Mouse (Mus musculus): ENCODE measurements at regions not wholly inside any gene's neighbourhood (a gene's known extent, or its start where the extent isn't known, plus 50 kb on each side); places are given as distances from the start of the nearest gene placed in this dataset.

GRCm38 (mm10) chr3:52158788-52159260, 53.9 kb upstream of the Maml3 start:
- no peak for TF ChIP-seq CTCF (conservative IDR thresholded peaks at IDR 0.05; ENCODE audit: low read length)
- no peak for TF ChIP-seq NANOG (IDR thresholded peaks at IDR 0.05; ENCODE audit: borderline replicate concordance, low read length)
- Histone ChIP-seq H3K36me3 (ENCODE audit: insufficient read depth, low read length) (no peaks in the 10 kb centered on the region), H3K4me3 (replicated peaks; ENCODE audit: low read length) (no peak overlapping the region), H3K9me3 (ENCODE audit: low read length) (peaks cover 17% of the 10 kb centered on the region), H3K4me1 (replicated peaks; ENCODE audit: low read depth, low read length) (peaks cover 3% of the 10 kb centered on the region; the same call in 1 of the 2 replicates), H3K27me3 (ENCODE audit: insufficient read depth, low read length) (0 out of 2 replicates have a peak, but pooled peaks cover 3% of the 10 kb centered on the region)

GRCm38 (mm10) chr3:52161688-52162087, 56.8 kb upstream of the Maml3 start:
- no peak overlapping the region for H3K4me3 ChIP-seq (replicated peaks; ENCODE audit: low read length)
- H3K36me3 ChIP-seq (ENCODE audit: insufficient read depth, low read length): no peaks in the 10 kb centered on the region
- peaks cover 2% of the 10 kb centered on the region; the same call in 1 of the 2 replicates for H3K9me3 ChIP-seq (ENCODE audit: low read length)
- H3K27me3 ChIP-seq (ENCODE audit: insufficient read depth, low read length): 0 out of 2 replicates have a peak, but pooled peaks cover 3% of the 10 kb centered on the region
- peaks cover 9% of the 10 kb centered on the region; the same call in 1 of the 2 replicates for H3K4me1 ChIP-seq (replicated peaks; ENCODE audit: low read depth, low read length)
- TF ChIP-seq CTCF (conservative IDR thresholded peaks at IDR 0.05; ENCODE audit: low read length) (no peak), POU5F1 (IDR thresholded peaks at IDR 0.05; ENCODE audit: borderline replicate concordance, low read length) (no peak), NANOG (IDR thresholded peaks at IDR 0.05; ENCODE audit: borderline replicate concordance, low read length) (no peak)

GRCm38 (mm10) chr3:52163990-52164389, 59.1 kb upstream of the Maml3 start:
- Histone ChIP-seq H3K9me3 (ENCODE audit: low read length) (no peaks in the 10 kb centered on the region), H3K27me3 (ENCODE audit: insufficient read depth, low read length) (0 out of 2 replicates have a peak, but pooled peaks cover 3% of the 10 kb centered on the region), H3K36me3 (ENCODE audit: insufficient read depth, low read length) (no peaks in the 10 kb centered on the region), H3K4me3 (replicated peaks; ENCODE audit: low read length) (no peak overlapping the region), H3K4me1 (replicated peaks; ENCODE audit: low read depth, low read length) (peaks cover 9% of the 10 kb centered on the region; the same call in 1 of the 2 replicates)
- no peak for TF ChIP-seq CTCF (conservative IDR thresholded peaks at IDR 0.05; ENCODE audit: low read length)
- TF ChIP-seq POU5F1 (IDR thresholded peaks at IDR 0.05; ENCODE audit: borderline replicate concordance, low read length): no peak
- TF ChIP-seq NANOG (IDR thresholded peaks at IDR 0.05; ENCODE audit: borderline replicate concordance, low read length): no peak

- Histone ChIP-seq H3K4me3 (replicated peaks; ENCODE audit: low read length) (no peak overlapping the region), H3K27me3 (ENCODE audit: insufficient read depth, low read length) (no peaks in the 10 kb centered on the region), H3K4me1 (replicated peaks; ENCODE audit: low read depth, low read length) (peaks cover 9% of the 10 kb centered on the region; the same call in 1 of the 2 replicates), H3K36me3 (ENCODE audit: insufficient read depth, low read length) (no peaks in the 10 kb centered on the region), H3K9me3 (ENCODE audit: low read length) (peaks cover 2% of the 10 kb centered on the region; the same call in 1 of the 2 replicates)
- no peak for TF ChIP-seq CTCF (conservative IDR thresholded peaks at IDR 0.05; ENCODE audit: low read length)
- TF ChIP-seq POU5F1 (IDR thresholded peaks at IDR 0.05; ENCODE audit: borderline replicate concordance, low read length): no peak
- TF ChIP-seq NANOG (IDR thresholded peaks at IDR 0.05; ENCODE audit: borderline replicate concordance, low read length): no peak
These were observed 62.5 kb upstream of the Maml3 start for GRCm38 (mm10) chr3:52167420-52167819.

- Histone ChIP-seq H3K27me3 (ENCODE audit: insufficient read depth, low read length) (no peaks in the 10 kb centered on the region), H3K4me3 (replicated peaks; ENCODE audit: low read length) (no peak overlapping the region), H3K4me1 (replicated peaks; ENCODE audit: low read depth, low read length) (no peaks in the 10 kb centered on the region), H3K9me3 (ENCODE audit: low read length) (peaks cover 9% of the 10 kb centered on the region), H3K36me3 (ENCODE audit: insufficient read depth, low read length) (no peaks in the 10 kb centered on the region)
- no peak for TF ChIP-seq POU5F1 (IDR thresholded peaks at IDR 0.05; ENCODE audit: borderline replicate concordance, low read length)
- TF ChIP-seq CTCF (conservative IDR thresholded peaks at IDR 0.05; ENCODE audit: low read length): no peak
- TF ChIP-seq NANOG (IDR thresholded peaks at IDR 0.05; ENCODE audit: borderline replicate concordance, low read length): no peak
These were observed 66.0 kb upstream of the Maml3 start for GRCm38 (mm10) chr3:52170847-52171246.

- Histone ChIP-seq H3K36me3 (ENCODE audit: insufficient read depth, low read length) (no peaks in the 10 kb centered on the region), H3K9me3 (ENCODE audit: low read length) (peaks cover 9% of the 10 kb centered on the region), H3K4me1 (replicated peaks; ENCODE audit: low read depth, low read length) (no peaks in the 10 kb centered on the region), H3K4me3 (replicated peaks; ENCODE audit: low read length) (no peak overlapping the region), H3K27me3 (ENCODE audit: insufficient read depth, low read length) (no peaks in the 10 kb centered on the region)
- TF ChIP-seq POU5F1 (IDR thresholded peaks at IDR 0.05; ENCODE audit: borderline replicate concordance, low read length) (no peak), NANOG (IDR thresholded peaks at IDR 0.05; ENCODE audit: borderline replicate concordance, low read length) (no peak), CTCF (conservative IDR thresholded peaks at IDR 0.05; ENCODE audit: low read length) (no peak)
These were observed 66.4 kb upstream of the Maml3 start for GRCm38 (mm10) chr3:52171303-52171702.

GRCm38 (mm10) chr3:52173490-52173889, 68.6 kb upstream of the Maml3 start:
- Histone ChIP-seq H3K9me3 (ENCODE audit: low read length) (peaks cover 9% of the 10 kb centered on the region), H3K4me1 (replicated peaks; ENCODE audit: low read depth, low read length) (no peaks in the 10 kb centered on the region), H3K27me3 (ENCODE audit: insufficient read depth, low read length) (no peaks in the 10 kb centered on the region), H3K4me3 (replicated peaks; ENCODE audit: low read length) (no peak overlapping the region), H3K36me3 (ENCODE audit: insufficient read depth, low read length) (no peaks in the 10 kb centered on the region)
- TF ChIP-seq CTCF (conservative IDR thresholded peaks at IDR 0.05; ENCODE audit: low read length): no peak
- TF ChIP-seq NANOG (IDR thresholded peaks at IDR 0.05; ENCODE audit: borderline replicate concordance, low read length): no peak
- TF ChIP-seq POU5F1 (IDR thresholded peaks at IDR 0.05; ENCODE audit: borderline replicate concordance, low read length): no peak

- no peaks in the 10 kb centered on the region for H3K36me3 ChIP-seq (ENCODE audit: insufficient read depth, low read length)
- H3K4me3 ChIP-seq (replicated peaks; ENCODE audit: low read length): no peak overlapping the region
- H3K27me3 ChIP-seq (ENCODE audit: insufficient read depth, low read length): peaks cover 11% of the 10 kb centered on the region; the same call in 1 of the 2 replicates
- TF ChIP-seq CTCF (conservative IDR thresholded peaks at IDR 0.05; ENCODE audit: low read length) (no peak), POU5F1 (IDR thresholded peaks at IDR 0.05; ENCODE audit: borderline replicate concordance, low read length) (no peak), NANOG (IDR thresholded peaks at IDR 0.05; ENCODE audit: borderline replicate concordance, low read length) (no peak)
- H3K4me1 ChIP-seq (replicated peaks; ENCODE audit: low read depth, low read length): peaks cover 16% of the 10 kb centered on the region
- H3K9me3 ChIP-seq (ENCODE audit: low read length): peaks cover 9% of the 10 kb centered on the region
These were observed 71.2 kb upstream of the Maml3 start for GRCm38 (mm10) chr3:52176108-52176507.

- Histone ChIP-seq H3K4me3 (replicated peaks; ENCODE audit: low read length) (no peak overlapping the region), H3K27me3 (ENCODE audit: insufficient read depth, low read length) (peaks cover 19% of the 10 kb centered on the region), H3K9me3 (ENCODE audit: low read length) (no peaks in the 10 kb centered on the region), H3K4me1 (replicated peaks; ENCODE audit: low read depth, low read length) (peaks cover 16% of the 10 kb centered on the region), H3K36me3 (ENCODE audit: insufficient read depth, low read length) (no peaks in the 10 kb centered on the region)
- TF ChIP-seq POU5F1 (IDR thresholded peaks at IDR 0.05; ENCODE audit: borderline replicate concordance, low read length): no peak
- no peak for TF ChIP-seq CTCF (conservative IDR thresholded peaks at IDR 0.05; ENCODE audit: low read length)
- no peak for TF ChIP-seq NANOG (IDR thresholded peaks at IDR 0.05; ENCODE audit: borderline replicate concordance, low read length)
These were observed 74.0 kb upstream of the Maml3 start for GRCm38 (mm10) chr3:52178851-52179250.

All from E14TG2a.4 (cell line).